Mouse (Mus musculus): ENCODE measurements around the gene Mapk9.

The Mapk9 gene

GRCm38 (mm10) chr11:49895966-49896590 lies 49.5 kb downstream of the Mapk9 start:
- no peak for DNase-seq

- no peak for DNase-seq
Observed at GRCm38 (mm10) chr11:49900043-49900442, 53.5 kb downstream of the Mapk9 start.

GRCm38 (mm10) chr11:49900962-49901658 lies 54.6 kb downstream of the Mapk9 start:
- no peak for DNase-seq

GRCm38 (mm10) chr11:49901659-49902458 lies 55.3 kb downstream of the Mapk9 start, which contains the start of gene Rasgef1c:
Gene Rasgef1c, plus strand, starts transcription at chr11:49901835.
- peak; percentile 74 to 81 for DNase-seq

- DNase-seq = peak; percentile 52 to 75
Observed at GRCm38 (mm10) chr11:49903333-49903732, 56.8 kb downstream of the Mapk9 start.

GRCm38 (mm10) chr11:49918521-49919180 lies 72.1 kb downstream of the Mapk9 start:
- DNase-seq = no peak

GRCm38 (mm10) chr11:49919304-49919703 lies 72.8 kb downstream of the Mapk9 start:
- no peak for DNase-seq

- DNase-seq = no peak
Observed at GRCm38 (mm10) chr11:49923539-49923938, 77.0 kb downstream of the Mapk9 start.

GRCm38 (mm10) chr11:49926183-49926582 lies 79.6 kb downstream of the Mapk9 start:
- no peak for DNase-seq

GRCm38 (mm10) chr11:49927169-49927568 lies 80.6 kb downstream of the Mapk9 start:
- no peak for DNase-seq

GRCm38 (mm10) chr11:49927670-49928069 lies 81.1 kb downstream of the Mapk9 start:
- DNase-seq = peak in 1 of 2 experiments; percentile 26

- no peak for DNase-seq
Observed at GRCm38 (mm10) chr11:49931037-49931625, 84.6 kb downstream of the Mapk9 start.

GRCm38 (mm10) chr11:49931853-49932252 lies 85.3 kb downstream of the Mapk9 start:
- peak; percentile 13 to 41 for DNase-seq

GRCm38 (mm10) chr11:49933811-49934210 lies 87.3 kb downstream of the Mapk9 start:
- no peak for DNase-seq

GRCm38 (mm10) chr11:49934322-49934721 lies 87.8 kb downstream of the Mapk9 start:
- DNase-seq = no peak
